Mouse (Mus musculus) A20 (cell line): ENCODE measurements around the gene Ptbp3.

Experiments used
- DNase-seq: peaks from one replicate; pipeline ENCODE4 v3.0.0-alpha.2; 2011; ENCODE audit warnings: low read depth, low spot score

Ptbp3 gene

GRCm38 (mm10) chr4:59505481-59505880, 43.7 kb downstream of the Ptbp3 start:
- peak; percentile 29 for DNase-seq

GRCm38 (mm10) chr4:59491097-59491496, 58.1 kb downstream of the Ptbp3 start:
- DNase-seq: no peak

- DNase-seq: no peak
These were observed 77.9 kb downstream of the Ptbp3 start for GRCm38 (mm10) chr4:59471306-59471705.

GRCm38 (mm10) chr4:59465449-59465848, 83.7 kb downstream of the Ptbp3 start:
- DNase-seq: peak; percentile 38

GRCm38 (mm10) chr4:59464661-59465060, 84.5 kb downstream of the Ptbp3 start:
- DNase-seq: no peak

GRCm38 (mm10) chr4:59462494-59462893, 86.7 kb downstream of the Ptbp3 start:
- no peak for DNase-seq

GRCm38 (mm10) chr4:59461116-59461727, 87.9 kb downstream of the Ptbp3 start:
- DNase-seq: no peak

- no peak for DNase-seq
These were observed 89.8 kb downstream of the Ptbp3 start for GRCm38 (mm10) chr4:59459216-59459955.

- DNase-seq: no peak
These were observed 91.2 kb downstream of the Ptbp3 start for GRCm38 (mm10) chr4:59457941-59458340.

GRCm38 (mm10) chr4:59457091-59457490, 92.1 kb downstream of the Ptbp3 start:
- no peak for DNase-seq

GRCm38 (mm10) chr4:59455465-59455864, 93.7 kb downstream of the Ptbp3 start:
- no peak for DNase-seq

GRCm38 (mm10) chr4:59454046-59454445, 95.1 kb downstream of the Ptbp3 start:
- no peak for DNase-seq

GRCm38 (mm10) chr4:59452503-59452933, 96.6 kb downstream of the Ptbp3 start:
- no peak for DNase-seq

GRCm38 (mm10) chr4:59450906-59451305, 98.3 kb downstream of the Ptbp3 start:
- no peak for DNase-seq

GRCm38 (mm10) chr4:59450234-59450854, 98.8 kb downstream of the Ptbp3 start:
- no peak for DNase-seq

GRCm38 (mm10) chr4:59447296-59447695, 101.9 kb downstream of the Ptbp3 start:
- no peak for DNase-seq

GRCm38 (mm10) chr4:59445516-59445915, 103.6 kb downstream of the Ptbp3 start:
- peak; percentile 55 for DNase-seq

GRCm38 (mm10) chr4:59444994-59445393, 104.2 kb downstream of the Ptbp3 start:
- DNase-seq: peak; percentile 80

GRCm38 (mm10) chr4:59444085-59444484, 105.1 kb downstream of the Ptbp3 start:
- DNase-seq: peak; percentile 87

- peak; percentile 88 for DNase-seq
These were observed 107.9 kb downstream of the Ptbp3 start for GRCm38 (mm10) chr4:59441265-59441664.

GRCm38 (mm10) chr4:59439960-59440359, 109.2 kb downstream of the Ptbp3 start:
- DNase-seq: peak; percentile 48

GRCm38 (mm10) chr4:59439041-59439440, 110.1 kb downstream of the Ptbp3 start:
- peak; percentile 76 for DNase-seq
